Mouse (Mus musculus): ENCODE measurements around the gene Evi5. TPM values are rescaled to one million over a fixed set of nuclear protein-coding genes. Genes with fewer than 3 reads are reported as not detected.
A peak's percentile ranks its signal among the peaks of the same experiment; 100 is the strongest.

Evi5 gene
- polyA plus RNA-seq, 1 experiment from 2014 or later = 44.2 TPM

GRCm38 (mm10) chr5:107880710-107881109, 5.8 kb upstream of the Evi5 start:
- Histone ChIP-seq H3K27me3 (ENCODE audit: control insufficient read depth, insufficient read depth, low read length) (no peaks in the 10 kb centered on the region), H3K27ac (ENCODE audit: low read depth, low read length) (no peak overlapping the region), H3K4me3 (ENCODE audit: low read depth, low read length) (no peak overlapping the region), H3K9ac (ENCODE audit: low read length) (no peak overlapping the region), H3K36me3 (ENCODE audit: control insufficient read depth, insufficient read depth, low read length) (no peaks in the 10 kb centered on the region), H3K4me2 (no peak overlapping the region), H3K9me3 (ENCODE audit: control insufficient read depth, low read length) (no peaks in the 10 kb centered on the region), H3K4me1 (ENCODE audit: control insufficient read depth, insufficient read depth, low read length) (no peaks in the 10 kb centered on the region)
- ATAC-seq (ENCODE audit: low FRiP score) (no peak), DNase-seq (ENCODE audit: low spot score, missing footprints) (no peak)
- WGBS = 82% methylated on average over 5 of the region's 5 CpGs

- DNase-seq (ENCODE audit: low spot score, missing footprints) (no peak), ATAC-seq (ENCODE audit: low FRiP score) (no peak)
- Histone ChIP-seq H3K27ac (ENCODE audit: low read depth, low read length) (no peak overlapping the region), H3K9ac (ENCODE audit: low read length) (no peak overlapping the region), H3K9me3 (ENCODE audit: control insufficient read depth, low read length) (no peaks in the 10 kb centered on the region), H3K27me3 (ENCODE audit: control insufficient read depth, insufficient read depth, low read length) (no peaks in the 10 kb centered on the region), H3K36me3 (ENCODE audit: control insufficient read depth, insufficient read depth, low read length) (no peaks in the 10 kb centered on the region), H3K4me2 (no peak overlapping the region), H3K4me1 (ENCODE audit: control insufficient read depth, insufficient read depth, low read length) (no peaks in the 10 kb centered on the region), H3K4me3 (ENCODE audit: low read depth, low read length) (no peak overlapping the region)
- WGBS = 91% methylated on average over 1 of the region's 1 CpGs
Observed at GRCm38 (mm10) chr5:107877053-107877452, 2.1 kb upstream of the Evi5 start.

- H3K27me3 ChIP-seq (ENCODE audit: control insufficient read depth, insufficient read depth, low read length) = no peaks in the 10 kb centered on the region; the same call in 1 of the 2 replicates
- H3K27ac ChIP-seq (ENCODE audit: low read depth, low read length) = no peak overlapping the region
Observed at GRCm38 (mm10) chr5:107875261-107875611, 329 bp upstream of the Evi5 start.

GRCm38 (mm10) chr5:107873886-107874302, 1.0 kb downstream of the Evi5 start:
- Histone ChIP-seq H3K27me3 (ENCODE audit: control insufficient read depth, insufficient read depth, low read length) (no peaks in the 10 kb centered on the region; the same call in 1 of the 2 replicates), H3K27ac (ENCODE audit: low read depth, low read length) (no peak overlapping the region; the same call in 1 of the 2 replicates), H3K36me3 (ENCODE audit: control insufficient read depth, insufficient read depth, low read length) (no peaks in the 10 kb centered on the region), H3K9ac (ENCODE audit: low read length) (no peak overlapping the region), H3K4me2 (no peak overlapping the region), H3K4me1 (ENCODE audit: control insufficient read depth, insufficient read depth, low read length) (no peaks in the 10 kb centered on the region), H3K4me3 (ENCODE audit: low read depth, low read length) (no peak overlapping the region), H3K9me3 (ENCODE audit: control insufficient read depth, low read length) (no peaks in the 10 kb centered on the region)
- ATAC-seq (ENCODE audit: low FRiP score) = no peak
- 78% methylated on average over 7 of the region's 7 CpGs for WGBS
- no peak for DNase-seq (ENCODE audit: low spot score, missing footprints)

More at GRCm38 (mm10) chr5:107875261-107875611, 329 bp upstream of the Evi5 start:
- no peaks in the 10 kb centered on the region for H3K36me3 ChIP-seq (ENCODE audit: control insufficient read depth, insufficient read depth, low read length)
- ATAC-seq (ENCODE audit: low FRiP score) (no peak), DNase-seq (ENCODE audit: low spot score, missing footprints) (no peak)
- H3K9ac ChIP-seq (ENCODE audit: low read length) = no peak overlapping the region
- H3K9me3 ChIP-seq (ENCODE audit: control insufficient read depth, low read length) = no peaks in the 10 kb centered on the region
- no peaks in the 10 kb centered on the region for H3K4me1 ChIP-seq (ENCODE audit: control insufficient read depth, insufficient read depth, low read length)
- no peak overlapping the region for H3K4me2 ChIP-seq
- H3K4me3 ChIP-seq (ENCODE audit: low read depth, low read length) = no peak overlapping the region

GRCm38 (mm10) chr5:107873330-107873729, 1.6 kb downstream of the Evi5 start:
- Histone ChIP-seq H3K4me3 (ENCODE audit: low read depth, low read length) (no peak overlapping the region), H3K9me3 (ENCODE audit: control insufficient read depth, low read length) (no peaks in the 10 kb centered on the region), H3K4me2 (no peak overlapping the region), H3K9ac (ENCODE audit: low read length) (no peak overlapping the region), H3K4me1 (ENCODE audit: control insufficient read depth, insufficient read depth, low read length) (no peaks in the 10 kb centered on the region), H3K27ac (ENCODE audit: low read depth, low read length) (no peak overlapping the region; the same call in 1 of the 2 replicates), H3K27me3 (ENCODE audit: control insufficient read depth, insufficient read depth, low read length) (no peaks in the 10 kb centered on the region; the same call in 1 of the 2 replicates), H3K36me3 (ENCODE audit: control insufficient read depth, insufficient read depth, low read length) (no peaks in the 10 kb centered on the region)
- no peak for DNase-seq (ENCODE audit: low spot score, missing footprints)
- WGBS = 94% methylated on average over 6 of the region's 6 CpGs
- no peak for ATAC-seq (ENCODE audit: low FRiP score)

- no peak overlapping the region for H3K4me3 ChIP-seq (ENCODE audit: low read depth, low read length)
Observed at GRCm38 (mm10) chr5:107869701-107870100, 5.2 kb downstream of the Evi5 start.

GRCm38 (mm10) chr5:107868905-107869424, 5.9 kb downstream of the Evi5 start:
- Histone ChIP-seq H3K36me3 (ENCODE audit: control insufficient read depth, insufficient read depth, low read length) (no peaks in the 10 kb centered on the region), H3K27ac (ENCODE audit: low read depth, low read length) (peak overlapping the region; percentile 91), H3K27me3 (ENCODE audit: control insufficient read depth, insufficient read depth, low read length) (no peaks in the 10 kb centered on the region; the same call in 1 of the 2 replicates), H3K9me3 (ENCODE audit: control insufficient read depth, low read length) (no peaks in the 10 kb centered on the region), H3K4me1 (ENCODE audit: control insufficient read depth, insufficient read depth, low read length) (0 out of 2 replicates have a peak, but pooled peaks cover 2% of the 10 kb centered on the region), H3K4me3 (ENCODE audit: low read depth, low read length) (peak overlapping the region; percentile 73), H3K4me2 (peak overlapping the region; percentile 72), H3K9ac (ENCODE audit: low read length) (peak overlapping the region; percentile 77)
- peak; percentile 99 for ATAC-seq (ENCODE audit: low FRiP score)
- WGBS = under 1% methylated on average over 58 of the region's 58 CpGs
- peak; percentile 98 for DNase-seq (ENCODE audit: low spot score, missing footprints)

More at GRCm38 (mm10) chr5:107869701-107870100, 5.2 kb downstream of the Evi5 start:
- no peaks in the 10 kb centered on the region; the same call in 1 of the 2 replicates for H3K27me3 ChIP-seq (ENCODE audit: control insufficient read depth, insufficient read depth, low read length)
- no peaks in the 10 kb centered on the region for H3K36me3 ChIP-seq (ENCODE audit: control insufficient read depth, insufficient read depth, low read length)
- H3K9me3 ChIP-seq (ENCODE audit: control insufficient read depth, low read length) = no peaks in the 10 kb centered on the region
- no peak overlapping the region for H3K9ac ChIP-seq (ENCODE audit: low read length)
- H3K27ac ChIP-seq (ENCODE audit: low read depth, low read length) = no peak overlapping the region
- DNase-seq (ENCODE audit: low spot score, missing footprints) (no peak), ATAC-seq (ENCODE audit: low FRiP score) (no peak)
- no peak overlapping the region for H3K4me2 ChIP-seq
- 0 out of 2 replicates have a peak, but pooled peaks cover 2% of the 10 kb centered on the region for H3K4me1 ChIP-seq (ENCODE audit: control insufficient read depth, insufficient read depth, low read length)
- 73% methylated on average over 2 of the region's 2 CpGs for WGBS

GRCm38 (mm10) chr5:107867970-107868904, 6.7 kb downstream of the Evi5 start:
- WGBS = under 1% methylated on average over 76 of the region's 82 CpGs
- no peaks in the 10 kb centered on the region for H3K9me3 ChIP-seq (ENCODE audit: control insufficient read depth, low read length)
- no peaks in the 10 kb centered on the region; the same call in 1 of the 2 replicates for H3K27me3 ChIP-seq (ENCODE audit: control insufficient read depth, insufficient read depth, low read length)
- peak overlapping the region; percentile 73 for H3K4me3 ChIP-seq (ENCODE audit: low read depth, low read length)
- no peaks in the 10 kb centered on the region for H3K36me3 ChIP-seq (ENCODE audit: control insufficient read depth, insufficient read depth, low read length)
- H3K27ac ChIP-seq (ENCODE audit: low read depth, low read length) = peak overlapping the region; percentile 91
- DNase-seq (ENCODE audit: low spot score, missing footprints) (peak; percentile 96), ATAC-seq (ENCODE audit: low FRiP score) (no peak; the same call in none of the 2 replicates)
- peak overlapping the region; percentile 77 for H3K9ac ChIP-seq (ENCODE audit: low read length)
- H3K4me1 ChIP-seq (ENCODE audit: control insufficient read depth, insufficient read depth, low read length) = 0 out of 2 replicates have a peak, but pooled peaks cover 2% of the 10 kb centered on the region
- H3K4me2 ChIP-seq = peak overlapping the region; percentile 72
